9 mouse cellular contexts compared by ENCODE assay signal in the genomic region with DNA sequence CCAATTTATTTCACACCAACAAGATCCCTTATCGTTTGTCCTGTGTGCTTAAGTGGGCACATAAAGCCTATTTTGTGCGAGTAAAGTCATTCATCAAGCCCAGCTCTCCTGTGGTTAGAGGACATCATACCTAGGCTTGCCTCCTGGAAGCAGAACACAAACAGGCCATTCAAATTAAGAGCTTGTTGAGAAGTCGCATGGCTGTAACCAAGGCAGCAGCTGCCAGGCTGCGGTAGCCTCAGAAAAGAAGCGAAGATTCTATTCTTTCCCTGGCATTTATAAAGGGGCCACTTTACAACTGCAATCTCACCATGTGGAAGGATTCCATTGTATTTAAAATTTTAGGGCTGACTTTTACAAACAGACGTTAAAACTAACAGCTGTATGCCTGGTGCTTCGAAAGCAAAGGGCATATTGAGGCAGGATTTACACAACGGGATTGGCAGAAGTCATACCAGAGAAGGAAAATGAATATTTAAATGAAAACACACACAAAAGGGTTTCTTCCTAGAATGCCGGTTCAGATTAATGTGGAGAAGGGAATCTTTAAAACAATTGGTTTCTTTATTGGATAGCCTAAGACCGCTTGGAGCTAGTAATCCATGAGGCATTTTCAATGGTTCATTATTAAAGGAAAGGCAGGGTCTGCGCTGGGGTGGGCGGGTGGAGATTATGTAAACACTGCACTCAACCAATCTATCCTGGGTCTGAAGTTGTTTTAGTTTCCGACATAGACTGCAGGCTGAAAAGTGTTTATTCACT.
A peak's percentile ranks its signal among the peaks of the same experiment; 100 is the strongest.
DNase-seq lines count a peak whose midpoint lies in the region; ATAC-seq lines count a peak whose summit lies in the region.
"Had no signal": no experiment of that assay in that cellular context is flagged by ENCODE, and none has a peak within 500 bp of the region (broad histone marks: within the 10 kb centered on the region; RNA-seq: fewer than 3 reads in every experiment).

No protein-coding gene starts in this region.

- H3K27me3 ChIP-seq in lung, embryonic 15.5 days = no peaks in the 10 kb centered on the region
- peaks cover 3% of the 10 kb centered on the region; the same call in 1 of the 2 replicates for H3K27me3 ChIP-seq in forebrain, embryonic 14.5 days (replicated peaks; ENCODE audit: control insufficient read depth, insufficient read depth, low read length)
- H3K27me3 ChIP-seq in limb, embryonic 15.5 days = no peaks in the 10 kb centered on the region
- no peaks in the 10 kb centered on the region for H3K27me3 ChIP-seq in stomach, embryonic 16.5 days (ENCODE audit: control insufficient read depth, insufficient read depth, low read length)

- no peaks in the 10 kb centered on the region for H3K4me1 ChIP-seq in lung, embryonic 15.5 days
- peaks cover 3% of the 10 kb centered on the region; the same call in 1 of the 2 replicates for H3K4me1 ChIP-seq in forebrain, embryonic 14.5 days (ENCODE audit: control insufficient read depth, insufficient read depth, low read length)
- 0 out of 2 replicates have a peak, but pooled peaks cover 3% of the 10 kb centered on the region for H3K4me1 ChIP-seq in limb, embryonic 15.5 days
- no peaks in the 10 kb centered on the region; the same call in 1 of the 2 replicates for H3K4me1 ChIP-seq in stomach, embryonic 16.5 days (ENCODE audit: control insufficient read depth, insufficient read depth, low read length)

- no peak for DNase-seq in lung, postnatal 25 days (ENCODE audit: low spot score)
- DNase-seq in forebrain, embryonic 14.5 days (ENCODE audit: low spot score) = peak; percentile 81
- no peak for DNase-seq in urinary bladder, adult 2 months (ENCODE audit: low spot score)
- DNase-seq in heart, adult 8-10 months (ENCODE audit: low spot score) = no peak
- DNase-seq: gastrocnemius, postnatal 25 days; kidney, postnatal 10 days had no signal

- no peak overlapping the region for H3K9ac ChIP-seq in lung, embryonic 15.5 days
- no peak overlapping the region; the same call in 1 of the 2 replicates for H3K9ac ChIP-seq in forebrain, embryonic 14.5 days (ENCODE audit: low read length)
- H3K9ac ChIP-seq in limb, embryonic 15.5 days = no peak overlapping the region
- no peak overlapping the region for H3K9ac ChIP-seq in stomach, embryonic 16.5 days (ENCODE audit: low read length)

- no peaks in the 10 kb centered on the region for H3K9me3 ChIP-seq in lung, embryonic 15.5 days
- no peaks in the 10 kb centered on the region for H3K9me3 ChIP-seq in forebrain, embryonic 14.5 days (replicated peaks; ENCODE audit: control insufficient read depth, low read length)
- no peaks in the 10 kb centered on the region for H3K9me3 ChIP-seq in limb, embryonic 15.5 days
- H3K9me3 ChIP-seq in stomach, embryonic 16.5 days (replicated peaks; ENCODE audit: control insufficient read depth, low read length) = no peaks in the 10 kb centered on the region

- WGBS in lung, embryonic 15.5 days = 37% methylated on average over 13 of the region's 13 CpGs
- 3% methylated on average over 13 of the region's 13 CpGs for WGBS in forebrain, embryonic 14.5 days
- WGBS in limb, embryonic 15.5 days = 29% methylated on average over 13 of the region's 13 CpGs
- WGBS in stomach, embryonic 16.5 days = 27% methylated on average over 13 of the region's 13 CpGs

- ATAC-seq in lung, embryonic 15.5 days (ENCODE audit: borderline replicate concordance, extremely low read depth, low FRiP score, low TSS enrichment) = 0 out of 2 replicates have a peak, but pooled peaks have one; percentile 70
- ATAC-seq in forebrain, embryonic 14.5 days = peak; percentile 90
- no peak; the same call in 1 of the 2 replicates for ATAC-seq in limb, embryonic 15.5 days (ENCODE audit: insufficient number of reproducible peaks, low FRiP score, low TSS enrichment, low read depth)
- ATAC-seq in stomach, embryonic 16.5 days (ENCODE audit: insufficient read depth, low FRiP score) = peak; percentile 74; the same call in 1 of the 2 replicates

- peak overlapping the region; percentile 35 for H3K4me2 ChIP-seq in lung, embryonic 15.5 days
- peak overlapping the region; percentile 45 for H3K4me2 ChIP-seq in forebrain, embryonic 14.5 days (ENCODE audit: low read length)
- peak overlapping the region; percentile 22; the same call in 1 of the 2 replicates for H3K4me2 ChIP-seq in limb, embryonic 15.5 days
- H3K4me2 ChIP-seq in stomach, embryonic 16.5 days (ENCODE audit: low read depth, low read length) = peak overlapping the region; percentile 46

- no peaks in the 10 kb centered on the region for H3K36me3 ChIP-seq in lung, embryonic 15.5 days
- H3K36me3 ChIP-seq in forebrain, embryonic 14.5 days (ENCODE audit: control insufficient read depth, insufficient read depth, low read length) = no peaks in the 10 kb centered on the region
- no peaks in the 10 kb centered on the region for H3K36me3 ChIP-seq in limb, embryonic 15.5 days
- H3K36me3 ChIP-seq in stomach, embryonic 16.5 days (ENCODE audit: control insufficient read depth, insufficient read depth, low read length) = no peaks in the 10 kb centered on the region

- no peak overlapping the region for H3K4me3 ChIP-seq in lung, embryonic 15.5 days
- H3K4me3 ChIP-seq in forebrain, embryonic 14.5 days (ENCODE audit: low read depth, low read length) = peak overlapping the region; percentile 11
- no peak overlapping the region for H3K4me3 ChIP-seq in limb, embryonic 15.5 days
- peak overlapping the region; percentile 28 for H3K4me3 ChIP-seq in stomach, embryonic 16.5 days (replicated peaks; ENCODE audit: low read length)

- H3K27ac ChIP-seq in lung, embryonic 15.5 days = no peak overlapping the region
- no peak overlapping the region for H3K27ac ChIP-seq in forebrain, embryonic 14.5 days (ENCODE audit: low read depth, low read length)
- no peak overlapping the region for H3K27ac ChIP-seq in limb, embryonic 15.5 days
- no peak overlapping the region for H3K27ac ChIP-seq in stomach, embryonic 16.5 days (ENCODE audit: low read length)

Comparison
In these comparisons a context has a peak if more than half of its experiments do, and no peak if none do; other contexts are left out.
1. H3K4me3 ChIP-seq: peak in forebrain, embryonic 14.5 days (single experiment) and stomach, embryonic 16.5 days (single experiment); none in lung, embryonic 15.5 days (single experiment) and limb, embryonic 15.5 days (single experiment).
2. Peak in every context shown above with its lines, with median percentiles within 50 percentile points of each other: H3K4me2 ChIP-seq.